Mouse (Mus musculus): ENCODE data around the gene Gabrb2.

The Gabrb2 gene

GRCm38 (mm10) chr11:42418996-42419782 is at the start of gene Gabrb2:
Gene Gabrb2 (plus strand): TSS chr11:42419757.
- DNase-seq (ENCODE audit: low spot score in 2 of 2), result no peak

GRCm38 (mm10) chr11:42378983-42379382 is 40.6 kb upstream of the Gabrb2 start:
- no peak for DNase-seq (ENCODE audit: low spot score in 2 of 2)

- no peak for DNase-seq (ENCODE audit: low spot score in 2 of 2)
Measured at GRCm38 (mm10) chr11:42386486-42386885, 33.1 kb upstream of the Gabrb2 start.

GRCm38 (mm10) chr11:42390682-42391290 is 28.8 kb upstream of the Gabrb2 start:
- no peak for DNase-seq (ENCODE audit: low spot score in 2 of 2)

- DNase-seq (ENCODE audit: low spot score in 2 of 2), result no peak
Measured at GRCm38 (mm10) chr11:42393451-42393850, 26.1 kb upstream of the Gabrb2 start.

GRCm38 (mm10) chr11:42419791-42420633 is 455 bp downstream of the Gabrb2 start:
- no peak for DNase-seq (ENCODE audit: low spot score in 2 of 2)

GRCm38 (mm10) chr11:42420634-42421470 is 1.3 kb downstream of the Gabrb2 start:
- no peak for DNase-seq (ENCODE audit: low spot score in 2 of 2)

- DNase-seq (ENCODE audit: low spot score in 2 of 2), result no peak
Measured at GRCm38 (mm10) chr11:42423231-42423630, 3.7 kb downstream of the Gabrb2 start.

- no peak for DNase-seq (ENCODE audit: low spot score in 2 of 2)
Measured at GRCm38 (mm10) chr11:42431495-42431894, 11.9 kb downstream of the Gabrb2 start.

GRCm38 (mm10) chr11:42438978-42439377 is 19.4 kb downstream of the Gabrb2 start:
- no peak for DNase-seq (ENCODE audit: low spot score in 2 of 2)

- no peak for DNase-seq (ENCODE audit: low spot score in 2 of 2)
Measured at GRCm38 (mm10) chr11:42443641-42444040, 24.1 kb downstream of the Gabrb2 start.

GRCm38 (mm10) chr11:42448929-42449328 is 29.4 kb downstream of the Gabrb2 start:
- DNase-seq (ENCODE audit: low spot score in 2 of 2), result no peak

GRCm38 (mm10) chr11:42464136-42464535 is 44.6 kb downstream of the Gabrb2 start:
- no peak for DNase-seq (ENCODE audit: low spot score in 2 of 2)

GRCm38 (mm10) chr11:42468381-42468780 is 48.8 kb downstream of the Gabrb2 start:
- no peak for DNase-seq (ENCODE audit: low spot score in 2 of 2)

- no peak for DNase-seq (ENCODE audit: low spot score in 2 of 2)
Measured at GRCm38 (mm10) chr11:42474523-42474922, 55.0 kb downstream of the Gabrb2 start.

GRCm38 (mm10) chr11:42487625-42488024 is 68.1 kb downstream of the Gabrb2 start:
- DNase-seq (ENCODE audit: low spot score in 2 of 2), result no peak

GRCm38 (mm10) chr11:42501166-42501565 is 81.6 kb downstream of the Gabrb2 start:
- DNase-seq (ENCODE audit: low spot score in 2 of 2), result no peak

GRCm38 (mm10) chr11:42505436-42505835 is 85.9 kb downstream of the Gabrb2 start:
- DNase-seq (ENCODE audit: low spot score in 2 of 2), result no peak

GRCm38 (mm10) chr11:42505911-42506310 is 86.4 kb downstream of the Gabrb2 start:
- DNase-seq (ENCODE audit: low spot score in 2 of 2), result no peak

- DNase-seq (ENCODE audit: low spot score in 2 of 2), result no peak
Measured at GRCm38 (mm10) chr11:42521960-42522359, 102.4 kb downstream of the Gabrb2 start.

GRCm38 (mm10) chr11:42528226-42528881 is 108.8 kb downstream of the Gabrb2 start:
- DNase-seq (ENCODE audit: low spot score in 2 of 2), result no peak
